Mouse (Mus musculus) MEL (cell line): Measurements from ENCODE around the gene Lhfpl5.

Source experiments
- EP300 ChIP-seq, 2 experiments: IDR thresholded peaks; 2 replicates each; pipeline ENCODE4 v1.6.1; 2011; ENCODE audit warnings: improper control_type of control experiment in 2 of 2, low read length in 2 of 2, low read depth in 1 of 2, mild to moderate bottlenecking in 1 of 2
- ETS1 ChIP-seq: IDR thresholded peaks from 2 replicates; pipeline ENCODE4 v1.6.1; 2012; ENCODE audit warnings: low read depth, mild to moderate bottlenecking, inconsistent platforms, low read length, improper control_type of control experiment, moderate library complexity
- GATA1 ChIP-seq: IDR thresholded peaks from 2 replicates; pipeline ENCODE4 v1.6.1; 2011; ENCODE audit warnings: low read depth, low read length, improper control_type of control experiment
- POLR2A ChIP-seq, 2 experiments: IDR thresholded peaks; 2 replicates each; pipeline ENCODE4 v1.6.1; 2011 to 2012; ENCODE audit warnings: low read length in 2 of 2, mild to moderate bottlenecking in 2 of 2, control low read depth in 1 of 2, improper control_type of control experiment in 1 of 2, low read depth in 1 of 2, moderate library complexity in 1 of 2; ENCODE audit not compliant: control insufficient read depth in 1 of 2, insufficient read depth in 1 of 2, poor library complexity in 1 of 2

GRCm38 (mm10) chr17:28601557-28602250, 26.3 kb downstream of the Lhfpl5 start:
- no peak for TF ChIP-seq EP300 (IDR thresholded peaks at IDR 0.05; ENCODE audit: low read depth in 1 of 2, low read length in 2 of 2)
- TF ChIP-seq GATA1 = no peak
- no peak for TF ChIP-seq POLR2A (IDR thresholded peaks at IDR 0.05; ENCODE audit: control insufficient read depth in 1 of 2, insufficient read depth in 1 of 2, low read depth in 1 of 2, low read length in 2 of 2, poor library complexity in 1 of 2)
- TF ChIP-seq ETS1 = no peak
